Mouse (Mus musculus) kidney, embryonic 15.5 days (tissue): ENCODE data around the gene Hnrnpm. TPM values are rescaled to one million over a fixed set of nuclear protein-coding genes. Genes with fewer than 3 reads are reported as not detected.

Experiments
- ATAC-seq: fragments of 200-750 bp; cut with Nextera tagmentation; replicated peaks from 2 replicates; pipeline ENCODE4 v1.8.0; 2017; ENCODE audit warnings: moderate TSS enrichment; ENCODE audit not compliant: low FRiP score
- H3K27ac ChIP-seq: fragments of 300-500 bp; sonication (generic); 2 replicates; pipeline ENCODE4 v1.5.1; 2015; ENCODE audit warnings: mild to moderate bottlenecking, inconsistent platforms
- H3K27me3 ChIP-seq: fragments of 300-500 bp; sonication (generic); 2 replicates; pipeline ENCODE4 v1.6.1; 2015; ENCODE audit warnings: inconsistent platforms
- H3K36me3 ChIP-seq: fragments of 300-500 bp; sonication (generic); 2 replicates; pipeline ENCODE4 v1.6.1; 2015; ENCODE audit warnings: inconsistent platforms
- H3K4me1 ChIP-seq: fragments of 300-500 bp; sonication (generic); 2 replicates; pipeline ENCODE4 v1.6.1; 2015; ENCODE audit warnings: inconsistent platforms
- H3K4me2 ChIP-seq: fragments of 300-500 bp; sonication (generic); 2 replicates; pipeline ENCODE4 v1.6.1; 2015; ENCODE audit warnings: moderate library complexity, mild to moderate bottlenecking, inconsistent platforms
- H3K4me3 ChIP-seq: fragments of 300-500 bp; sonication (generic); replicated peaks from 2 replicates; pipeline ENCODE4 v1.5.1; 2015; ENCODE audit warnings: mild to moderate bottlenecking, inconsistent platforms
- H3K9ac ChIP-seq: fragments of 300-500 bp; sonication (generic); 2 replicates; pipeline ENCODE4 v1.6.1; 2015; ENCODE audit warnings: mild to moderate bottlenecking, inconsistent platforms
- H3K9me3 ChIP-seq: fragments of 300-500 bp; sonication (generic); replicated peaks from 2 replicates; pipeline ENCODE4 v1.6.1; 2016; ENCODE audit warnings: inconsistent platforms
- WGBS: fragments of 180-500 bp; shearing (Covaris S2); methylation state at CpG from one replicate; pipeline ENCODE4 v1.1.7; 2015; ENCODE audit warnings: mixed read lengths; 5-methylcytosine and 5-hydroxymethylcytosine counted together
- polyA plus RNA-seq: library from polyadenylated mRNA; unstranded; fragments of >200 nt; fragmentation: Nextera tagmentation; extraction: Ambion mirVana; gene quantifications from 2 replicates; pipeline ENCODE4 v1.2.1, GENCODE M21; 2015

Gene Hnrnpm
- polyA plus RNA-seq, 1 experiment from 2014 or later, result 383 TPM

DNA sequence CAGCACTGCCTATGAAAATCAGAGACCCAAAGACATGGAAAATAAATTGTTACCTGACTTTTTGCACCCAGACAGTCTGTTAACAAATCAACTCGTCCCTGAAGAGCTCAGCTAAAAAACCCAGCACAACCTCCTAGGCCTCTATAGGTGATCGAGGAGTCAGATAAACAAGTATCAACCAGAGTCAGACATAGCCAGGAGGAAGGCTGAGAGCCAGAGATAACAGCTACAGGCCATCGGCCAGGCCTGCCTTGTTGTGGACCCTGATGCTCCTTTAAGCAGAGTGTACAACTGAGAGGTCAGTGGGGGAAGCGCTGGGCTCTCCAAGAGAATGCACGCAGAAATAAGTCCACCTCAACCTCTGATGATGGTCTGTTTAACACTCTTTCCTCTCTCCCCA is 26.6 kb upstream of the Hnrnpm start:
- Histone ChIP-seq H3K9ac (no peak overlapping the region), H3K27me3 (no peaks in the 10 kb centered on the region), H3K4me1 (peaks cover 6% of the 10 kb centered on the region; the same call in 1 of the 2 replicates), H3K4me2 (no peak overlapping the region), H3K36me3 (peaks cover 40% of the 10 kb centered on the region), H3K4me3 (no peak overlapping the region), H3K9me3 (no peaks in the 10 kb centered on the region), H3K27ac (no peak overlapping the region)
- 79% methylated on average over 5 of the region's 5 CpGs for WGBS
- peak; percentile 66; the same call in 1 of the 2 replicates for ATAC-seq

DNA sequence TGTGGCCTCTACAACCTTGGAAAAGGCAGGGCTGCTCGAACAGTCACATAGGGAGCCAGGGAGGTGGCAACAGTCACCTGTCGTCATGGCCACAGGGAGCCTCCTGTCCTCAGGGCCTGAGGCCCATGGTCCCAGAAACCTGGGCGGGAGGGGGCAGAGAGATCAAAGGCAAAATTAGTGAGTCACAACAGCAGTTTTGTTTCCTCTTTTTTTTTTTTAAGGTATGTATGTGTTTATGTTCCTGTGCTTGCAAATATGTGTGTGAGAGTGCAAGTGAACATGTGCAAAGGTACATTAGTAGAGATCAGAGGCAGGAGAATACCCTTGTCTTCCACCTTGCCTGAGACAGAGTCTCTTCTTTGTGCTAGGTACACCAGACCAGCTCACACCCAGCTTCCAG is 23.2 kb upstream of the Hnrnpm start:
- ATAC-seq, result no peak

DNA sequence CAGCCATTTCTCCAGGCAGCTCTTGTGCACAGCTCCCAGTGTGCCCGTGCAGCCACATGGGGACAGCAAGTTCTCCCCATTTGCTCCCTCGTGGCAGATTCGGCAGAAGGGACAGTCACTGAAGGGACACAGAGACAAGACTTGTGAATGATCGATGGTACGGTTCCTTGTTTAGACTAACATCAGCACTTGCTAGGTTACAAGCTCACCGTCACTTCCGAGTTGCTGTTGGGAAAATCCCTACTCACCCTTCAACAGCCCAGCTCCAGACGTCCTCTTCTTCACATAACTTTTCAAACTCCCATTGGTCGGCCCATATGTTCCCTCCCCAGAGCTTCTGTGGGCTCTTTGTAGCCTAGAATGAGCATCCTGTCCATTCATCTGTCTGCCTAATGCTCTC is 16.4 kb upstream of the Hnrnpm start:
- no peak overlapping the region for H3K4me2 ChIP-seq
- no peaks in the 10 kb centered on the region for H3K4me1 ChIP-seq
- peaks cover 64% of the 10 kb centered on the region for H3K36me3 ChIP-seq
- 88% methylated on average over 9 of the region's 9 CpGs for WGBS
- ATAC-seq, result no peak
- no peaks in the 10 kb centered on the region for H3K27me3 ChIP-seq
- H3K4me3 ChIP-seq, result no peak overlapping the region
- no peak overlapping the region for H3K27ac ChIP-seq
- no peaks in the 10 kb centered on the region for H3K9me3 ChIP-seq
- H3K9ac ChIP-seq, result no peak overlapping the region

More for the DNA sequence above, 23.2 kb upstream of the Hnrnpm start:
- WGBS, result 72% methylated on average over 3 of the region's 3 CpGs
- no peak overlapping the region for H3K9ac ChIP-seq
- H3K36me3 ChIP-seq, result peaks cover 56% of the 10 kb centered on the region
- no peaks in the 10 kb centered on the region for H3K27me3 ChIP-seq
- H3K27ac ChIP-seq, result no peak overlapping the region
- H3K9me3 ChIP-seq, result no peaks in the 10 kb centered on the region
- H3K4me3 ChIP-seq, result no peak overlapping the region
- H3K4me2 ChIP-seq, result no peak overlapping the region
- no peaks in the 10 kb centered on the region for H3K4me1 ChIP-seq

DNA sequence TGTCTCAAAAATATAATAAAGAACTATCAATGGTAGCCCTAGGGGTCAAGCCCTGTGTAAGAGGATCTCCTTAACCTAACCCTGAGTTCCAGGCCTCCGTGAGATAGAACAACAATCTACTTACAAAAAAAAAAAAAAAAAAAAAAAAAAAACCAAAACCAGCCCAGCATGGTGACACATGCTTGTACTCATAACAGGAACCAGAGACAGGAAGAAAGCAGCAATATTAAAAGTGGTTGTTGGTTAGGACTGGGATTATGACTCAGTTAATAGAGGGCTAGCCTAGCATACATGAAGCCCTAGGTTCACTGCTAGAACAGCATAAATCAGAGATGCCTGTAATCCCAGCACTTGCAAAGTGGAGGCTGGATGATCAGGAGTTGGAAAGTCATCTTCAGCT is 15.5 kb upstream of the Hnrnpm start:
- Histone ChIP-seq H3K9me3 (no peaks in the 10 kb centered on the region), H3K4me3 (no peak overlapping the region), H3K27me3 (no peaks in the 10 kb centered on the region), H3K36me3 (peaks cover 68% of the 10 kb centered on the region), H3K27ac (no peak overlapping the region), H3K4me1 (no peaks in the 10 kb centered on the region), H3K4me2 (no peak overlapping the region), H3K9ac (no peak overlapping the region)
- no peak for ATAC-seq
- 42% methylated on average over 1 of the region's 1 CpGs for WGBS

DNA sequence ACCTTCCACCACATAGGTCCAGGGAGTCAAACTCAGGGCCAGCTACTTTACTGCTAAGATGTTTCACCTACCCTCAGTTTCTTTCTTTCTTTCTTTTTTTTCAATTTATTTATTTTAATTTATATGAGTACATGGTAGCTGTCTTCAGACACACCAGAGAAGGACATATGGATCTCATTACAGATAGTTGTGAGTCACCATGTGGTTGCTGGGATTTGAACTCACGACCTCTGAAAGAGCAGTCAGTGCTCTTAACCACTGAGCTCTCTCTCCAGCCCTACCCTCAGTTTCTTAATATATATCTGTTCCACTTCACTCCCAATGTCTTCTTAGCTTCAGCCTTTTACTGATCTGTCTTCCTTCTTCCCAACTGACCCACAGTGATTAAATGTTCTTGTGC is 8.8 kb upstream of the Hnrnpm start:
- Histone ChIP-seq H3K27ac (no peak overlapping the region), H3K4me2 (no peak overlapping the region), H3K9me3 (no peaks in the 10 kb centered on the region), H3K9ac (no peak overlapping the region), H3K27me3 (no peaks in the 10 kb centered on the region), H3K4me1 (no peaks in the 10 kb centered on the region), H3K36me3 (peaks cover 72% of the 10 kb centered on the region), H3K4me3 (no peak overlapping the region)
- ATAC-seq, result no peak
- 71% methylated on average over 1 of the region's 1 CpGs for WGBS

DNA sequence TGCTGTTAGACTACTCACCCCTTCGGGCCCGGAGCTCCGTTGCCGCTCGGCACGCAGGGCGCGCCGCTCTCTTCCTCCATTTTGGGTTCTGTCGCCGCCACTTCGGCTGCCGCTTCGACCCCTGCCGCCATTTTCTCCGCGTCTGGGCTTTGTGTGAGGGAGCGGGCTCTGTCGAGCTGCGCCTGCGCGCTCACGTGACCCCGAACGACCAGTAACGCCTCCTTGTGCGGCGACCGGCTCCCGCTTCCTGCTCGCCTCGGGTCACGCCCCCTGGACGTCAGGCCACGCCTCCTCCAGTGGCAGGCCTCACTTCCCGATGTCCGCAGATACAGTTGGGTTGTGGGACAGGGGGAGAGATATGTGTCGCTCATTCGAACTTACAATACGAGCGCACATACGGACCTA is 1.4 kb downstream of the Hnrnpm start:
- no peaks in the 10 kb centered on the region for H3K27me3 ChIP-seq
- H3K9me3 ChIP-seq, result no peaks in the 10 kb centered on the region
- peak overlapping the region; percentile 70 for H3K4me3 ChIP-seq
- H3K27ac ChIP-seq, result peak overlapping the region; percentile 91
- H3K9ac ChIP-seq, result peak overlapping the region; percentile 83
- peaks cover 8% of the 10 kb centered on the region for H3K36me3 ChIP-seq
- peak; percentile 99 for ATAC-seq
- under 1% methylated on average over 42 of the region's 42 CpGs for WGBS
- peak overlapping the region; percentile 76 for H3K4me2 ChIP-seq
- peaks cover 31% of the 10 kb centered on the region for H3K4me1 ChIP-seq

DNA sequence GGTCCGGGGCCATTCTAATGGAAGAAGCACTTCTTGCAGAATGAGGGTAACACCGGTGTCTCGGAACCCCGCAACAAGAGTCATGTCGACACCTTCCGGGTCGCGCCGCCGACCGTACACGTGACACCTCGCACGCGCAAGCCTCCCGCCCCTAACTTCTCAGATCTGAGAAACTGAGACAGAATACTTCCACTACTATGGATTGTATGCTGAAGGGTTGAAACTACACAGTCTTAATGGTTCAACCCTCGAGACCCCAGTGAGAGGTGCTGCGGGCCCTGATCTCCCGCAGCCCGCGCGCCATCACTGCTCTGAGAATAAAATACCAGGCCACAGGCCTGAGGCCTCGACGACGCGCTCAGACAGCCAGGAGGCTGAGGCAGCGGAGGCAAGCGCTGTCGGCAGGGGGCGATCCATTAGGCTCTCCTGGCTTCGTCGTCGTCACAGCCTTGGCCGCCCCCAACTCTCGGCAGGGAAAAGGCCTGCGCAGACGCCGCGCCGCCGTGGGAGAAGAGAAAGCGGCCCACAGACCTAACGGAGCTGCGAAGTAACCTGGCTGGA is 1.9 kb downstream of the Hnrnpm start:
- WGBS, result 2% methylated on average over 44 of the region's 44 CpGs
- peak overlapping the region; percentile 70 for H3K4me3 ChIP-seq
- no peaks in the 10 kb centered on the region for H3K9me3 ChIP-seq
- H3K4me2 ChIP-seq, result peak overlapping the region; percentile 76
- no peaks in the 10 kb centered on the region for H3K27me3 ChIP-seq
- peaks cover 8% of the 10 kb centered on the region for H3K36me3 ChIP-seq
- H3K27ac ChIP-seq, result peak overlapping the region; percentile 91
- peaks cover 31% of the 10 kb centered on the region for H3K4me1 ChIP-seq
- peak overlapping the region; percentile 83 for H3K9ac ChIP-seq
- peak; percentile 85 for ATAC-seq

DNA sequence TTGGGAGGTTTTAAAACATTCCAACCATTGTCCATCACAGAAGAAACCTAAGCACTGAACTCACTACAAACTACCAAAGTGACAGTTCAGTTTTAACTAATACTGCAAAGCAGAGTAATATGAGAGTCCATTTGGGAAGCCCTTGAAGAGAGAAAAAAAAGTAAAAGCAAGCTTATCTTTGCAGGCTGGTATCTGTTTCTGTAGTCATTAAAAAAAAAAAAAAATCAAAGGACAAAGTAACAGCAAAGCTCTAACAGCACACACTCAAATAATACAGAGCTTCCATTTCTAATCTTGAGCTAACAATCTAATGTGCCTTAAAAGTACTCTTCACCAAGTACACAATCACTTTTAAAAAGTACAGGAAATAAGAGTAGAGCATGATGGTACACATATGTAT is 4.9 kb downstream of the Hnrnpm start:
- ATAC-seq, result no peak
- Histone ChIP-seq H3K9ac (no peak overlapping the region), H3K36me3 (peaks cover 19% of the 10 kb centered on the region), H3K9me3 (no peaks in the 10 kb centered on the region), H3K27me3 (no peaks in the 10 kb centered on the region), H3K27ac (no peak overlapping the region), H3K4me2 (peak overlapping the region; percentile 76), H3K4me3 (no peak overlapping the region), H3K4me1 (peaks cover 31% of the 10 kb centered on the region)

DNA sequence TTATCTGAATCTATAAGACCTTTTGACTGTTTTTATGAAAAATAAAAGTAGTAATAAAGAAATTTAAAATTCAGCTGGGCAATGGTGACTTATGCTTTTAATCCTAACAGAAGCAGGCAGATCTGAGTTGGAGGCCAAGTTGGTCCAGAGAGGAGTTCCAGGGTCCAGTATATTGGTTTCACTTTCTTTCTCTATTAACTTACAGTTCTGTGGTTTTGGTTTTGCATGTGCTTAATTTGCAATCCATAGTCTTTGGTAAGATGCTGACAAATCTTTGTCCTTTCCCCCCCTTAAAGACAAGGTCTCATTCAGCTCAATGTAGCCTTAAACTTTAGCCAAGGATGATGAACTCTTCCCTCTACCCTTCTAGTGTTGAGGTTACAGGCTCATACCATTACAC is 7.9 kb downstream of the Hnrnpm start:
- Histone ChIP-seq H3K4me2 (no peak overlapping the region), H3K4me3 (no peak overlapping the region), H3K4me1 (peaks cover 29% of the 10 kb centered on the region), H3K27me3 (no peaks in the 10 kb centered on the region), H3K9me3 (no peaks in the 10 kb centered on the region), H3K27ac (no peak overlapping the region), H3K36me3 (peaks cover 39% of the 10 kb centered on the region), H3K9ac (no peak overlapping the region)
- no peak for ATAC-seq

DNA sequence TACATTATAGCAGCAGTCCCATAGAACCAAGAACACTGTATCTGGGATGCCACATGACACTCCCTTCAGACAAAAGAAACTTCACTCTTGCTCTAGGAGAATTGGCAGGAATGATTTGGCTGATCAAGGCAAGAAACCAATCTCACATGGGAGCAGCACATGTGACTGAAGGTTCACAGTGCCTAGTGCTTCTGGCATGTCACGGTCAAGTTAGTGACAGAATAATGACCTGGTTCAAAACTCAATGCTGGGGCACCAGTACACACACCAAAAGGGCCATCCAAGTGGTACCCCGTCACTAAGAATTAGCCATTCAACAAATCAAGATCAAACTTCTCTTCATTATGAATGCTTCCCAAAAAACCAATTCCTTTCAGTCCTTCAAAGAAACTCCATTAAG is 10.6 kb downstream of the Hnrnpm start:
- Histone ChIP-seq H3K36me3 (peaks cover 41% of the 10 kb centered on the region), H3K27ac (no peak overlapping the region), H3K27me3 (no peaks in the 10 kb centered on the region), H3K9me3 (no peaks in the 10 kb centered on the region), H3K4me1 (peaks cover 7% of the 10 kb centered on the region; the same call in 1 of the 2 replicates), H3K9ac (no peak overlapping the region), H3K4me3 (no peak overlapping the region), H3K4me2 (no peak overlapping the region)
- ATAC-seq, result no peak
- 84% methylated on average over 2 of the region's 2 CpGs for WGBS

DNA sequence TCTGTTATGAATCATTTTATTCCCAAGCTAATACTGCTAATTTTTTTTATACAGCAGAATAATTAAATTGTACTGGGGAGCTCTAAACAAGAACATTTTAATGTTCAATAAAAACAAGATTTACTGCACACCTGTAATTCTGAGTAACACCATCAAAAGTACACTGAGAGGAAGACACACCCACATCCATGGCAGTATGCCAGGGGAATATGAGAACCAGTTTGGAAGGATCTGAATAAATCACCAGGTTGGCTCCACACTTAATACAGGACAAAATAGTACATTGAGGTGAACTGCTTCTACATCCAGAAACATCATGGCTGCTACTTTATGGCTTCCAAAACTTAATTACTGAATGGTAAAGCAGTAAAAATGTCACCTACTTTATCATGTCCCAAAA is 11.2 kb downstream of the Hnrnpm start:
- no peak overlapping the region for H3K4me2 ChIP-seq
- ATAC-seq, result no peak
- H3K27me3 ChIP-seq, result no peaks in the 10 kb centered on the region
- peaks cover 7% of the 10 kb centered on the region; the same call in 1 of the 2 replicates for H3K4me1 ChIP-seq
- peaks cover 41% of the 10 kb centered on the region for H3K36me3 ChIP-seq
- no peaks in the 10 kb centered on the region for H3K9me3 ChIP-seq
- no peak overlapping the region for H3K27ac ChIP-seq
- no peak overlapping the region for H3K9ac ChIP-seq
- no peak overlapping the region for H3K4me3 ChIP-seq

DNA sequence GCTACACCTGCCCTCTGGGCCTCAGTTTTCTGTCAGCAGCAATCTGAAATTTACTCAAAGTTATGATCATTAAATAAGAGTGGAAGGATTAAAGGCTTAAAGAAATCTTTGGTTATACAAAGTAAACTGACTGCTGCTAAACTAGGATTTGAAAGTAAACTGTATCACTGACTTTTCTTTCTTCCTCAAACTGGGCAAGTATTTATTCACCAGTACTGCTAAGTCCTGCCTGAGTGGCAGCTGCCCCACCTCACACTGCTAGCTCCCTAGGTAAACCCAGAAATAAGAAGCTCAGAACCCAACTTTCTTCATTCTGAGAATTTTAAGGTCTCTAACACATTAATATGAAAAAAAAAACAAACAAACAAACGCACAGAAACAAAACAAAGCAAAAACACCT is 12.8 kb downstream of the Hnrnpm start:
- no peak overlapping the region for H3K4me3 ChIP-seq
- WGBS, result 88% methylated on average over 1 of the region's 1 CpGs
- no peak overlapping the region for H3K4me2 ChIP-seq
- H3K9ac ChIP-seq, result no peak overlapping the region
- H3K27me3 ChIP-seq, result no peaks in the 10 kb centered on the region
- peaks cover 9% of the 10 kb centered on the region; the same call in 1 of the 2 replicates for H3K4me1 ChIP-seq
- no peak for ATAC-seq
- no peaks in the 10 kb centered on the region for H3K9me3 ChIP-seq
- H3K36me3 ChIP-seq, result peaks cover 47% of the 10 kb centered on the region
- no peak overlapping the region for H3K27ac ChIP-seq

DNA sequence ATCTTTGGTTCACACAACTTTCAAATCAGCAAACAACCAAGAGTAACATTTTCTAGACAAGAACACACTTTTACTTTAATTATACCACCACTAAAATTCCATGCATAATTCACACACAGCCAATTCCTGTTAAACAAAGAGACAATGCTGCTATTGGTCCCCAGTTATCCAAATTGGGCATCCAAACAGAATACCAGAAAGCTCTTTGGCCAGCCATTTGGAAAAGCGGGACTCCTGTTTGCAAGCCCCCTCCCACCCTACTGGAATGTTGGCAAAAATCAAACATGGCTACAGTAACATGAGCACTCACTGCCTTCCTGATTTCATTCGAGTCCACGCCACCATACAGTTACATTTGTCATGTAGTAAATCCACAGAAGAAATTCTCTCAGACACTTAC is 17.0 kb downstream of the Hnrnpm start:
- no peak overlapping the region for H3K9ac ChIP-seq
- no peaks in the 10 kb centered on the region for H3K27me3 ChIP-seq
- ATAC-seq, result no peak
- 77% methylated on average over 3 of the region's 3 CpGs for WGBS
- no peak overlapping the region for H3K4me2 ChIP-seq
- no peak overlapping the region for H3K27ac ChIP-seq
- no peak overlapping the region for H3K4me3 ChIP-seq
- H3K9me3 ChIP-seq, result no peaks in the 10 kb centered on the region
- H3K4me1 ChIP-seq, result 0 out of 2 replicates have a peak, but pooled peaks cover 2% of the 10 kb centered on the region
- peaks cover 51% of the 10 kb centered on the region for H3K36me3 ChIP-seq
